Mouse (Mus musculus): ENCODE measurements at regions not wholly inside any gene's neighbourhood (a gene's known extent, or its start where the extent isn't known, plus 50 kb on each side); places are given as distances from the start of the nearest gene placed in this dataset.
"Not testable (repeated sequence)": the region's sequence is repeated elsewhere in the genome, so short reads cannot be mapped to it uniquely, and the experiment has no call there.

GRCm38 (mm10) chr14:14478159-14478558, 77.1 kb downstream of the Olfr721-ps1 start:
- H3K27me3 ChIP-seq; H3K27ac ChIP-seq; ATAC-seq (ENCODE audit: insufficient number of reproducible peaks, insufficient read depth, low FRiP score, low TSS enrichment, low read depth); H3K4me3 ChIP-seq; H3K4me2 ChIP-seq; H3K9me3 ChIP-seq; H3K36me3 ChIP-seq; H3K4me1 ChIP-seq; H3K9ac ChIP-seq: not testable (repeated sequence)
- 72% methylated on average over 2 of the region's 2 CpGs for WGBS

GRCm38 (mm10) chr14:14481840-14482239, 80.7 kb downstream of the Olfr721-ps1 start:
- Histone ChIP-seq H3K9ac (no peak overlapping the region), H3K4me2 (no peak overlapping the region), H3K27ac (no peak overlapping the region), H3K4me3 (no peak overlapping the region), H3K9me3 (no peaks in the 10 kb centered on the region), H3K27me3 (no peaks in the 10 kb centered on the region), H3K36me3 (no peaks in the 10 kb centered on the region), H3K4me1 (no peaks in the 10 kb centered on the region)
- ATAC-seq (ENCODE audit: insufficient number of reproducible peaks, insufficient read depth, low FRiP score, low TSS enrichment, low read depth): no peak
- WGBS: 75% methylated on average over 1 of the region's 1 CpGs

- H3K4me1 ChIP-seq: no peaks in the 10 kb centered on the region
- no peaks in the 10 kb centered on the region for H3K27me3 ChIP-seq
- H3K36me3 ChIP-seq: no peaks in the 10 kb centered on the region
- no peak overlapping the region for H3K4me3 ChIP-seq
- H3K9me3 ChIP-seq: no peaks in the 10 kb centered on the region
- no peak overlapping the region for H3K9ac ChIP-seq
- ATAC-seq (ENCODE audit: insufficient number of reproducible peaks, insufficient read depth, low FRiP score, low TSS enrichment, low read depth): no peak
- no peak overlapping the region for H3K27ac ChIP-seq
- 88% methylated on average over 1 of the region's 1 CpGs for WGBS
- no peak overlapping the region for H3K4me2 ChIP-seq
Measured at GRCm38 (mm10) chr14:14486356-14486755, 85.3 kb downstream of the Olfr721-ps1 start.

- Histone ChIP-seq H3K9ac (no peak overlapping the region), H3K4me2 (no peak overlapping the region), H3K27ac (no peak overlapping the region), H3K9me3 (no peaks in the 10 kb centered on the region), H3K4me3 (no peak overlapping the region), H3K4me1 (no peaks in the 10 kb centered on the region), H3K27me3 (no peaks in the 10 kb centered on the region), H3K36me3 (no peaks in the 10 kb centered on the region)
- no peak for ATAC-seq (ENCODE audit: insufficient number of reproducible peaks, insufficient read depth, low FRiP score, low TSS enrichment, low read depth)
Measured at GRCm38 (mm10) chr14:14490501-14490900, 89.4 kb downstream of the Olfr721-ps1 start.

- Histone ChIP-seq H3K36me3 (no peaks in the 10 kb centered on the region), H3K9me3 (no peaks in the 10 kb centered on the region), H3K4me2 (no peak overlapping the region), H3K9ac (no peak overlapping the region), H3K4me3 (no peak overlapping the region), H3K4me1 (no peaks in the 10 kb centered on the region), H3K27ac (no peak overlapping the region), H3K27me3 (no peaks in the 10 kb centered on the region)
- ATAC-seq (ENCODE audit: insufficient number of reproducible peaks, insufficient read depth, low FRiP score, low TSS enrichment, low read depth): no peak
Measured at GRCm38 (mm10) chr14:14492041-14492440, 90.9 kb downstream of the Olfr721-ps1 start.

- 83% methylated on average over 4 of the region's 4 CpGs for WGBS
- no peak for ATAC-seq (ENCODE audit: insufficient number of reproducible peaks, insufficient read depth, low FRiP score, low TSS enrichment, low read depth)
- Histone ChIP-seq H3K9ac (no peak overlapping the region), H3K27me3 (no peaks in the 10 kb centered on the region), H3K9me3 (no peaks in the 10 kb centered on the region), H3K36me3 (no peaks in the 10 kb centered on the region), H3K4me2 (no peak overlapping the region), H3K4me3 (no peak overlapping the region), H3K4me1 (0 out of 2 replicates have a peak, but pooled peaks cover 5% of the 10 kb centered on the region), H3K27ac (no peak overlapping the region)
Measured at GRCm38 (mm10) chr14:14511927-14512326, 110.8 kb downstream of the Olfr721-ps1 start.

GRCm38 (mm10) chr14:14513056-14513455, 112.0 kb downstream of the Olfr721-ps1 start:
- 83% methylated on average over 2 of the region's 2 CpGs for WGBS
- ATAC-seq (ENCODE audit: insufficient number of reproducible peaks, insufficient read depth, low FRiP score, low TSS enrichment, low read depth): no peak
- no peak overlapping the region for H3K9ac ChIP-seq
- H3K4me2 ChIP-seq: no peak overlapping the region
- H3K36me3 ChIP-seq: no peaks in the 10 kb centered on the region
- H3K4me3 ChIP-seq: no peak overlapping the region
- no peaks in the 10 kb centered on the region for H3K27me3 ChIP-seq
- 0 out of 2 replicates have a peak, but pooled peaks cover 5% of the 10 kb centered on the region for H3K4me1 ChIP-seq
- no peak overlapping the region for H3K27ac ChIP-seq
- H3K9me3 ChIP-seq: no peaks in the 10 kb centered on the region

- 72% methylated on average over 3 of the region's 3 CpGs for WGBS
- H3K27ac ChIP-seq: no peak overlapping the region
- no peaks in the 10 kb centered on the region for H3K36me3 ChIP-seq
- no peak overlapping the region for H3K4me3 ChIP-seq
- no peaks in the 10 kb centered on the region for H3K27me3 ChIP-seq
- H3K4me2 ChIP-seq: no peak overlapping the region
- H3K9me3 ChIP-seq: no peaks in the 10 kb centered on the region
- 0 out of 2 replicates have a peak, but pooled peaks cover 5% of the 10 kb centered on the region for H3K4me1 ChIP-seq
- ATAC-seq (ENCODE audit: insufficient number of reproducible peaks, insufficient read depth, low FRiP score, low TSS enrichment, low read depth): no peak
- no peak overlapping the region for H3K9ac ChIP-seq
Measured at GRCm38 (mm10) chr14:14513498-14513897, 112.4 kb downstream of the Olfr721-ps1 start.

- Histone ChIP-seq H3K27ac (no peak overlapping the region), H3K9me3 (no peaks in the 10 kb centered on the region), H3K4me3 (no peak overlapping the region), H3K4me1 (0 out of 2 replicates have a peak, but pooled peaks cover 5% of the 10 kb centered on the region), H3K36me3 (no peaks in the 10 kb centered on the region), H3K9ac (no peak overlapping the region), H3K27me3 (no peaks in the 10 kb centered on the region), H3K4me2 (no peak overlapping the region)
- ATAC-seq (ENCODE audit: insufficient number of reproducible peaks, insufficient read depth, low FRiP score, low TSS enrichment, low read depth): peak; percentile 43; the same call in 1 of the 2 replicates
- WGBS: 50% methylated on average over 1 of the region's 1 CpGs
Measured at GRCm38 (mm10) chr14:14514440-14515172, 113.5 kb downstream of the Olfr721-ps1 start.

GRCm38 (mm10) chr14:14515363-14515762, 114.3 kb downstream of the Olfr721-ps1 start:
- Histone ChIP-seq H3K9me3 (no peaks in the 10 kb centered on the region), H3K27ac (no peak overlapping the region), H3K36me3 (no peaks in the 10 kb centered on the region), H3K4me1 (0 out of 2 replicates have a peak, but pooled peaks cover 5% of the 10 kb centered on the region), H3K27me3 (no peaks in the 10 kb centered on the region), H3K9ac (no peak overlapping the region), H3K4me2 (no peak overlapping the region), H3K4me3 (no peak overlapping the region)
- 74% methylated on average over 2 of the region's 2 CpGs for WGBS
- no peak for ATAC-seq (ENCODE audit: insufficient number of reproducible peaks, insufficient read depth, low FRiP score, low TSS enrichment, low read depth)

GRCm38 (mm10) chr14:14515918-14516317, 114.8 kb downstream of the Olfr721-ps1 start:
- Histone ChIP-seq H3K27ac (no peak overlapping the region), H3K4me3 (no peak overlapping the region), H3K4me1 (0 out of 2 replicates have a peak, but pooled peaks cover 5% of the 10 kb centered on the region), H3K4me2 (no peak overlapping the region), H3K9ac (no peak overlapping the region), H3K36me3 (no peaks in the 10 kb centered on the region), H3K9me3 (no peaks in the 10 kb centered on the region), H3K27me3 (no peaks in the 10 kb centered on the region)
- no peak for ATAC-seq (ENCODE audit: insufficient number of reproducible peaks, insufficient read depth, low FRiP score, low TSS enrichment, low read depth)
- WGBS: 81% methylated on average over 5 of the region's 5 CpGs

- H3K9me3 ChIP-seq: no peaks in the 10 kb centered on the region
- no peaks in the 10 kb centered on the region for H3K36me3 ChIP-seq
- H3K27ac ChIP-seq: no peak overlapping the region
- H3K4me2 ChIP-seq: no peak overlapping the region
- H3K9ac ChIP-seq: no peak overlapping the region
- WGBS: 89% methylated on average over 1 of the region's 1 CpGs
- no peaks in the 10 kb centered on the region for H3K27me3 ChIP-seq
- no peak overlapping the region for H3K4me3 ChIP-seq
- 0 out of 2 replicates have a peak, but pooled peaks cover 5% of the 10 kb centered on the region for H3K4me1 ChIP-seq
- no peak for ATAC-seq (ENCODE audit: insufficient number of reproducible peaks, insufficient read depth, low FRiP score, low TSS enrichment, low read depth)
Measured at GRCm38 (mm10) chr14:14518027-14518426, 116.9 kb downstream of the Olfr721-ps1 start.
